Mouse (Mus musculus): Measurements from ENCODE around the gene Ttll11. TPM values are rescaled to one million over a fixed set of nuclear protein-coding genes. Genes with fewer than 3 reads are reported as not detected.

The Ttll11 gene
- polyA plus RNA-seq, 1 experiment from 2014 or later: 3.8 TPM

- ATAC-seq (ENCODE audit: low FRiP score): peak; percentile 42; the same call in 1 of the 2 replicates
- Histone ChIP-seq H3K4me3 (replicated peaks) (no peak overlapping the region), H3K4me2 (no peak overlapping the region), H3K4me1 (peaks cover 12% of the 10 kb centered on the region), H3K9ac (no peak overlapping the region), H3K36me3 (replicated peaks) (no peaks in the 10 kb centered on the region), H3K27me3 (no peaks in the 10 kb centered on the region), H3K27ac (0 out of 2 replicates have a peak overlapping the region, but pooled peaks have one; percentile 6), H3K9me3 (no peaks in the 10 kb centered on the region)
- WGBS: 81% methylated on average over 10 of the region's 10 CpGs
Measured at GRCm38 (mm10) chr2:35860394-35860744, 119.3 kb downstream of the Ttll11 start.

DNA sequence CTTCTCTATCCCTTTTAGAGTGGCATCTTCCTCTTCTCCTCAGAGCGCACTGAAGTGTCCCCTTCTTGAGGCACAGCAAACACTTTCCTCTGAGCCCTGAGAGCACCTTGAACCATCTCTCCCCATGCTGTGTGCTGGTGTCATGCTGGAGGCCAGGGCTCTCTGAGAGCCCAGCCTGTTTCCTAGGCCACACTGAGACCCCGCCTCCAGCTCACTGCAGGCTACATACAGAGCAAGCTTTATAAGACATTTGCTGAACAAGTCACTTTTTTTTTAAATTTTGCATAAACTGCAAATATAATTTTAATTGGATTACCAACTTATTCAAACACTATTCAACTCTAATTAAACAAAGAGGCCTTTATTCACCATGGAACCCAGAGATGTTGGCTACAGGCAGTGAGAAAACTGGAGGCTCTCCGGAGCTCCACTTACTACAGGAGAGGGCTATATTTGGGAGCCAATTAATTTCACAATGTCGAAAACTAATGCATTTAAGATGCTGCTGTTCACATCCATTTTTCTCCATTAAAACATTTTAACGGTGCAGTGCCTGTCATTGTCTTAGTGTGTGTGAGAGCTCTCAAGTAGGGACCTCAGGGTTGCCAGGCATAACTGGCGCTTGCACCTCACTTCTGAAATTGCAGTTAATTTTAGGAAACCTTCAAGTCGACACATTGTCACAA, 119.9 kb downstream of the Ttll11 start:
- Histone ChIP-seq H3K27me3 (no peaks in the 10 kb centered on the region), H3K9me3 (no peaks in the 10 kb centered on the region), H3K4me3 (replicated peaks) (no peak overlapping the region), H3K4me1 (peaks cover 12% of the 10 kb centered on the region), H3K36me3 (replicated peaks) (no peaks in the 10 kb centered on the region), H3K9ac (no peak overlapping the region), H3K27ac (peak overlapping the region; percentile 32; the same call in 1 of the 2 replicates), H3K4me2 (no peak overlapping the region)
- WGBS: 61% methylated on average over 7 of the region's 7 CpGs
- peak; percentile 45; the same call in 1 of the 2 replicates for ATAC-seq (ENCODE audit: low FRiP score)

DNA sequence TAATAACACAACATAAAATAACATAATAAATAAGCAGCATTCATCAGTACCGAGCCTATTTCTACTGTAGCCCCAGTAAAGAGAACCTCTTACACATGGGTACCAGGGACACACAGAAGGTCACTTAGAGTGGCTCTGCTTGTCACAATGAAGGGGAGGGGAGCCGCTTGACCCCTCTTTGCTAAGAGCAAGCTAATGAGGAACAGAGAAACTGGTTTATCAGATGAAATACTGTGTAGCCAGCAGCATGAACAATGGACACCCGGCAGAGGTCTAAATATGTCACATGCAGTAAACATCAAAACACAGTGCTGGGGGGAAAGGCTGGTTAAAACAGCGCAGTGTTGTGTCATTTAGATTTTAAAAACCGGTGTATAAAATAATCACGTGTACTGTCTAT, 121.4 kb downstream of the Ttll11 start:
- Histone ChIP-seq H3K9ac (no peak overlapping the region), H3K4me1 (peaks cover 12% of the 10 kb centered on the region), H3K4me3 (replicated peaks) (no peak overlapping the region), H3K27ac (no peak overlapping the region), H3K9me3 (no peaks in the 10 kb centered on the region), H3K4me2 (no peak overlapping the region), H3K27me3 (no peaks in the 10 kb centered on the region), H3K36me3 (replicated peaks) (no peaks in the 10 kb centered on the region)
- no peak; the same call in 1 of the 2 replicates for ATAC-seq (ENCODE audit: low FRiP score)
- 72% methylated on average over 6 of the region's 6 CpGs for WGBS

GRCm38 (mm10) chr2:35856901-35857300, 122.8 kb downstream of the Ttll11 start:
- Histone ChIP-seq H3K4me2 (no peak overlapping the region), H3K27me3 (no peaks in the 10 kb centered on the region), H3K9ac (no peak overlapping the region), H3K4me1 (peaks cover 24% of the 10 kb centered on the region), H3K4me3 (replicated peaks) (no peak overlapping the region), H3K27ac (no peak overlapping the region), H3K36me3 (replicated peaks) (no peaks in the 10 kb centered on the region), H3K9me3 (no peaks in the 10 kb centered on the region)
- 90% methylated on average over 2 of the region's 2 CpGs for WGBS
- ATAC-seq (ENCODE audit: low FRiP score): no peak

- Histone ChIP-seq H3K36me3 (replicated peaks) (no peaks in the 10 kb centered on the region), H3K9me3 (no peaks in the 10 kb centered on the region), H3K4me1 (peaks cover 31% of the 10 kb centered on the region), H3K27me3 (peaks cover 10% of the 10 kb centered on the region), H3K9ac (no peak overlapping the region), H3K4me3 (replicated peaks) (no peak overlapping the region), H3K27ac (no peak overlapping the region), H3K4me2 (no peak overlapping the region)
- WGBS: 40% methylated on average over 5 of the region's 5 CpGs
- no peak for ATAC-seq (ENCODE audit: low FRiP score)
Measured at GRCm38 (mm10) chr2:35854877-35855276, 124.8 kb downstream of the Ttll11 start.

- Histone ChIP-seq H3K9me3 (no peaks in the 10 kb centered on the region), H3K27me3 (peaks cover 13% of the 10 kb centered on the region), H3K9ac (no peak overlapping the region), H3K4me1 (peaks cover 35% of the 10 kb centered on the region), H3K4me3 (replicated peaks) (no peak overlapping the region), H3K4me2 (no peak overlapping the region), H3K36me3 (replicated peaks) (no peaks in the 10 kb centered on the region), H3K27ac (no peak overlapping the region)
- no peak for ATAC-seq (ENCODE audit: low FRiP score)
- WGBS: 54% methylated on average over 4 of the region's 4 CpGs
Measured at GRCm38 (mm10) chr2:35852971-35853370, 126.7 kb downstream of the Ttll11 start.

- peaks cover 35% of the 10 kb centered on the region for H3K4me1 ChIP-seq
- WGBS: 23% methylated on average over 3 of the region's 3 CpGs
- H3K4me3 ChIP-seq (replicated peaks): no peak overlapping the region
- H3K27ac ChIP-seq: no peak overlapping the region
- ATAC-seq (ENCODE audit: low FRiP score): no peak
- H3K4me2 ChIP-seq: peak overlapping the region; percentile 34
- no peaks in the 10 kb centered on the region for H3K9me3 ChIP-seq
- no peak overlapping the region for H3K9ac ChIP-seq
- H3K36me3 ChIP-seq (replicated peaks): no peaks in the 10 kb centered on the region
- H3K27me3 ChIP-seq: peaks cover 13% of the 10 kb centered on the region
Measured at GRCm38 (mm10) chr2:35852164-35852509, 127.6 kb downstream of the Ttll11 start.

DNA sequence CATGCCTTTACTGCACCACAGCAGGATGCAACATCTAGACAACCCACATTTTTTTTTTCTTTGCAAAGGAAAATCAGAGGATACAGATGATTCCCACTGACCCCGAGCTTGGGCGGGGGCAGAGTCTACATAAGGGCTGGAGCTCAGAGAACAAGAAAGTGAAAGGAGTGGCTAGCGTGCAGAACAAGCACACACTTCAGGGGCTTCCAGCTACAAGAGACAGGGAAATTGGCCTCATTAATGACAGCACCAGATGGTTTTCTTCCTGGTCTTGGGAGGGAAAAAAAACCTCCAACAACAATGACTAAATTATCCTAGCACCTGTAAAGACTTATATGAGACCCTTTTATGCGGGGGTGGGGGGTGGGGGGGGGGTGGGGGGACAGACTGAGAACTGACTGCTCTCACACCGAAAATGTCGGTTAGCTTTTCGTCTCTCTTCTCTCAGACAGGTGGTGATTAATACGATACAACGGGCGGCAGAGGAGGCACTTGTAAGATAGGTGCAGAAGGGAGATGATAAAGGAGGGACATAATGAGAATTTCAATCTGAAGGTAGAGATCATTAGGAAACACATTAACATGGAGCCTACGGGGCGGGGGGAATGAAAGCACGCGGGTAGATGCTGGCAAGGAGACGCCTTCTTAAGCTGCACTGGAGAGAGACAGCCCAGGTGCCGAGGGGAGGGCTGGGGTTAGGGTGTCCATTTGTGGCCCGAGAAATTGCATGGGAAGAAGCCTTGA, 128.1 kb downstream of the Ttll11 start:
- no peaks in the 10 kb centered on the region for H3K36me3 ChIP-seq (replicated peaks)
- 0 out of 2 replicates have a peak overlapping the region, but pooled peaks have one; percentile 19 for H3K27ac ChIP-seq
- peak overlapping the region; percentile 34 for H3K4me2 ChIP-seq
- WGBS: 24% methylated on average over 17 of the region's 17 CpGs
- H3K4me3 ChIP-seq (replicated peaks): no peak overlapping the region
- peak; percentile 21; the same call in 1 of the 2 replicates for ATAC-seq (ENCODE audit: low FRiP score)
- no peaks in the 10 kb centered on the region for H3K9me3 ChIP-seq
- H3K4me1 ChIP-seq: peaks cover 35% of the 10 kb centered on the region
- no peak overlapping the region for H3K9ac ChIP-seq
- H3K27me3 ChIP-seq: peaks cover 13% of the 10 kb centered on the region

GRCm38 (mm10) chr2:35849632-35850230, 130.0 kb downstream of the Ttll11 start:
- H3K4me2 ChIP-seq: no peak overlapping the region
- H3K4me3 ChIP-seq (replicated peaks): no peak overlapping the region
- no peaks in the 10 kb centered on the region for H3K36me3 ChIP-seq (replicated peaks)
- H3K27ac ChIP-seq: 0 out of 2 replicates have a peak overlapping the region, but pooled peaks have one; percentile 25
- peak; percentile 60 for ATAC-seq (ENCODE audit: low FRiP score)
- H3K9ac ChIP-seq: no peak overlapping the region
- H3K27me3 ChIP-seq: peaks cover 19% of the 10 kb centered on the region
- peaks cover 46% of the 10 kb centered on the region for H3K4me1 ChIP-seq
- no peaks in the 10 kb centered on the region for H3K9me3 ChIP-seq
- 27% methylated on average over 10 of the region's 10 CpGs for WGBS

DNA sequence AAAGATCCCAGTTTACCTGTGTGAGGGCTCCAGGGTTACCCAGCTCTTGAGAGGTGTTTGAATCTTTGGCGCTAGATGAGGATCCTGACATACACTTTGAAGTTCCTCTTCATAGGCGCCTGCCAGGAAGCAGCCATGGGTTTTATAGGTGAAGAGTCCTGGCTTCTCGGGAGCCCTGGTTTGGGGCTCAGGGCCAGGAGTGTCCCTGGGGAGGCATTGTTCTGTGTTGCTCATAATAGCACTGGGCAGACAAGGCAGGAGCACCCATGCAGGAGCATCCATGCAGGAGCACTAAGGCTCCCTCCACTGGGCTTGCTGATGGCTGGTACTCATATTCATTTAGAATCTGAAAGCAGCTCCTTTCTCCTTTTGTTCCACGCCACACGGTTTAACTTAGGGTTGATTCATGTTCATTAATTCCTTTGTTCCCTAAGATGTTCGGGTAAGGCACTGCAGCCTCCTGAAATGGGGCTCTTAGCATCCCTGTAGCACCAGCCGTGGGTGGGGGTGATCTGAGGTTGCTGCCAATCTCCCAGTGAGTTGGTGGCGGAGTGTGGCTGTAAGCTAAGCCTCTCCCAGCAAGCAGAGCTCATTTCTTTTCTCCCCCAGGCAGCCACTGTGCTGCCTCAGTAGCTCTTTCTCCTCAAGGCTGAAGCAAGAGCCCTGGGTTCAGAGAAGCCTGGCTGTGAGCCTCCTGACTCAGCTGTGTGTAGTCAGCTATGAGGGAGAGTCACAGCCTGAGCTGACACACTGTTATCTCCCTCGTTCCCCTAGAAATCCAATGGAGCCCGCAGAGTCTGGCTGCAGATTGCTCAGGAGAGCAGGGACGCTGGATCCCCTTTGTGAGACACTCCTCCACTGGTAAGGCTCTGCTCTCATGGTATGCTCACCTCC, 133.9 kb downstream of the Ttll11 start:
- Histone ChIP-seq H3K4me2 (no peak overlapping the region), H3K4me3 (replicated peaks) (no peak overlapping the region), H3K9me3 (no peaks in the 10 kb centered on the region), H3K9ac (no peak overlapping the region), H3K4me1 (peaks cover 47% of the 10 kb centered on the region), H3K27ac (peak overlapping the region; percentile 3; the same call in 1 of the 2 replicates), H3K36me3 (replicated peaks) (no peaks in the 10 kb centered on the region), H3K27me3 (peaks cover 16% of the 10 kb centered on the region)
- WGBS: 30% methylated on average over 11 of the region's 11 CpGs
- ATAC-seq (ENCODE audit: low FRiP score): no peak

DNA sequence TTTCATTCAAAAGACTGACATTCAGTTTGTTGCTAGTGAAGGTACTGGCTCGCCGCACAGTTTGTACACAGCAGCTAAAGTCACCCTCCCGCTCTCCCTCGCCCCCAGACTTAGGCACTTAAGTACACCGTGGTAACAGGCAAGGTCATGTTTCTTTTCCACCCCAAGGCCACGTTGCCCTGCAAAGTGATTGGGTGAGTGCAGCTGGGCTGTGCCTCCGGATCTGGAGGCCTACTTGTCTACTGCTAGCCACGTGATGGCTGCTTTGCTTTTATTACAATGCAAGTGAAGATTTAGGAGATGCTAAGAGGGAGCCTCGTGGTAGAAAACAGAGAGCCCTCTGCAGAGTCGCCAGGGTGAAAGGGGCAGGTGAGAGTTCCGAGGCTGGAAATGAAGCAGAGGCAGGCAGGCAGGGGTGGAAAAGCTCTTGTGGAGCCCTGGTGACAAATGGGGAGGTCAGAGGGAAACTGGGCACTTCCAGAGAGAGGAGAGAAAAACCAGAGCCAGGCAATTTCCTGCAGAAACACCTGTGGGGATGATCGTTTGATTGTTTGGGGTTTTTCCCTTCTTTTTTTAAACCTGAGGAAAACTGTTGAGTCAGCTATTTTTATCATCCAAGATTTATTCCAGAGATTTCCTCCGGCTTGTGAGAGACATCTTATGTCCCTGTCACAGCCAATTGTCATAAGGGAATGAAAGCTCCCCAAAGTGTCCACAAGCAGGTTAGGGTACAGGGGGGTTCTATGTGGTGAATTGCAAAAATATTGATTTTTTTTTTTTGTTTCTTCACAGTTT, 135.6 kb downstream of the Ttll11 start:
- peaks cover 40% of the 10 kb centered on the region for H3K4me1 ChIP-seq
- no peak overlapping the region for H3K27ac ChIP-seq
- no peak overlapping the region for H3K9ac ChIP-seq
- H3K4me2 ChIP-seq: no peak overlapping the region
- H3K9me3 ChIP-seq: no peaks in the 10 kb centered on the region
- WGBS: 36% methylated on average over 13 of the region's 13 CpGs
- no peak overlapping the region for H3K4me3 ChIP-seq (replicated peaks)
- ATAC-seq (ENCODE audit: low FRiP score): no peak
- H3K36me3 ChIP-seq (replicated peaks): no peaks in the 10 kb centered on the region
- H3K27me3 ChIP-seq: peaks cover 7% of the 10 kb centered on the region; the same call in 1 of the 2 replicates
